Comparison of ENCODE assay signal across 29 mouse cellular contexts in the genomic region with DNA sequence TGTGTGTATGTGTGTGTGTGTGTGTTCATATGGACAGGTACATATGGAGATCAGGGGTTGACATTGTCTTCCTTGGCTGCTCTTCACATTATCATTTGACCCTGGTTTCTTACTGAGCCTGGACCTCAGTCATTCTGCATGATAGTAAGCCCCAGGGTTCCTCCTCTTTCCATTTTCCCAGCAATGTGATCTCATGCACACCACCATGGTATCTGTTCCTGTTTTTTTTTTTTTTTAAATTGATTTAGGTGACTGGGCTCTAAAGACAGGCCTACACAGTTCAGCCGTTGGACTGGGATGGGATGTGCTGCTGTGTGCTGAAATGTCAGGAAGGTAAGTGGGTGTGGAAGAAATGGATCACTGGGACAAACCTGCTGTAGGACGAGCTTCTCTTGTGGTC.
"Had no signal": no experiment of that assay in that cellular context is flagged by ENCODE, and none has a peak within 500 bp of the region (broad histone marks: within the 10 kb centered on the region; RNA-seq: fewer than 3 reads in every experiment).

No protein-coding gene starts in this region.

- ATAC-seq: forebrain, embryonic 13.5 days; forebrain, embryonic 14.5 days; forebrain, embryonic 15.5 days; forebrain, embryonic 16.5 days; forebrain, postnatal 0 days had no signal

- H3K27me3 ChIP-seq: embryonic facial prominence, embryonic 12.5 days; embryonic facial prominence, embryonic 13.5 days; embryonic facial prominence, embryonic 15.5 days; forebrain, embryonic 12.5 days; forebrain, embryonic 13.5 days; forebrain, embryonic 15.5 days had no signal

- H3K27ac ChIP-seq: embryonic facial prominence, embryonic 10.5 days; embryonic facial prominence, embryonic 12.5 days; embryonic facial prominence, embryonic 13.5 days; embryonic facial prominence, embryonic 15.5 days; forebrain, embryonic 10.5 days; forebrain, embryonic 12.5 days; forebrain, embryonic 13.5 days; forebrain, embryonic 15.5 days; gastrocnemius, adult 2 months; heart, adult 2 months; heart, embryonic 10.5 days had no signal

- H3K9me3 ChIP-seq: embryonic facial prominence, embryonic 10.5 days; embryonic facial prominence, embryonic 12.5 days; embryonic facial prominence, embryonic 13.5 days; embryonic facial prominence, embryonic 15.5 days; forebrain, embryonic 10.5 days; forebrain, embryonic 12.5 days; forebrain, embryonic 13.5 days; forebrain, embryonic 15.5 days; heart, embryonic 10.5 days had no signal

- H3K4me1 ChIP-seq: embryonic facial prominence, embryonic 10.5 days; embryonic facial prominence, embryonic 12.5 days; embryonic facial prominence, embryonic 13.5 days; embryonic facial prominence, embryonic 15.5 days; forebrain, embryonic 10.5 days; forebrain, embryonic 13.5 days; forebrain, embryonic 15.5 days; heart, embryonic 10.5 days had no signal

- DNase-seq: cerebellum, adult 2 months; cerebellum, adult 8-10 months; cerebellum, adult 9-10 months; cerebellum, postnatal 10 days; cerebellum, postnatal 14 days; cerebellum, postnatal 25 days; cerebellum, postnatal 36 days; embryo, embryonic 11 days; forebrain, postnatal 0 days; gastrocnemius, adult 2 months; gastrocnemius, postnatal 10 days; gastrocnemius, postnatal 14 days; gastrocnemius, postnatal 25 days; gastrocnemius, postnatal 36 days; heart, adult 11 months; heart, adult 18-20 months; heart, adult 2 months had no signal

- H3K4me3 ChIP-seq: embryonic facial prominence, embryonic 10.5 days; embryonic facial prominence, embryonic 12.5 days; embryonic facial prominence, embryonic 13.5 days; embryonic facial prominence, embryonic 15.5 days; erythroblast, embryonic 14.5 days; forebrain, embryonic 10.5 days; forebrain, embryonic 12.5 days; forebrain, embryonic 13.5 days; forebrain, embryonic 15.5 days; gastrocnemius, adult 2 months; heart, adult 2 months; heart, embryonic 10.5 days had no signal

- H3K36me3 ChIP-seq: embryonic facial prominence, embryonic 10.5 days; embryonic facial prominence, embryonic 12.5 days; embryonic facial prominence, embryonic 13.5 days; embryonic facial prominence, embryonic 15.5 days; forebrain, embryonic 10.5 days; forebrain, embryonic 12.5 days; forebrain, embryonic 15.5 days; heart, embryonic 10.5 days had no signal
